Mouse (Mus musculus): ENCODE data around the gene Mrpl33. TPM values are rescaled to one million over a fixed set of nuclear protein-coding genes. Genes with fewer than 3 reads are reported as not detected.
"Not testable (repeated sequence)": the region's sequence is repeated elsewhere in the genome, so short reads cannot be mapped to it uniquely, and the experiment has no call there.

Gene Mrpl33
- polyA plus RNA-seq, 2 experiments from 2014 or later: 343 to 421 TPM

GRCm38 (mm10) chr5:31597430-31597944, 752 bp downstream of the Mrpl33 start:
- ATAC-seq: no peak

- no peak for ATAC-seq
These were observed 1.4 kb downstream of the Mrpl33 start for GRCm38 (mm10) chr5:31598121-31598520.

- no peak for ATAC-seq
These were observed 1.8 kb downstream of the Mrpl33 start for GRCm38 (mm10) chr5:31598579-31598978.

GRCm38 (mm10) chr5:31599161-31599560, 2.4 kb downstream of the Mrpl33 start:
- ATAC-seq: no peak

GRCm38 (mm10) chr5:31601162-31601722, 4.5 kb downstream of the Mrpl33 start:
- ATAC-seq: no peak

GRCm38 (mm10) chr5:31602377-31602776, 5.6 kb downstream of the Mrpl33 start:
- peak; percentile 94 for ATAC-seq

- no peak for ATAC-seq
These were observed 7.0 kb downstream of the Mrpl33 start for GRCm38 (mm10) chr5:31603766-31604165.

- ATAC-seq: no peak
These were observed 9.4 kb downstream of the Mrpl33 start for GRCm38 (mm10) chr5:31606151-31606550.

GRCm38 (mm10) chr5:31610376-31611086, 13.8 kb downstream of the Mrpl33 start:
- ATAC-seq: no peak

- no peak for ATAC-seq
These were observed 14.5 kb downstream of the Mrpl33 start for GRCm38 (mm10) chr5:31611186-31611585.

GRCm38 (mm10) chr5:31613852-31614286, 17.1 kb downstream of the Mrpl33 start:
- peak; percentile 89 for ATAC-seq

GRCm38 (mm10) chr5:31614339-31615025, 17.7 kb downstream of the Mrpl33 start:
- peak; percentile 58 for ATAC-seq

GRCm38 (mm10) chr5:31620326-31620725, 23.6 kb downstream of the Mrpl33 start:
- no peak for ATAC-seq

GRCm38 (mm10) chr5:31627117-31627516, 30.4 kb downstream of the Mrpl33 start:
- ATAC-seq: no peak

- ATAC-seq: no peak
These were observed 31.1 kb downstream of the Mrpl33 start for GRCm38 (mm10) chr5:31627562-31628526.

- no peak for ATAC-seq
These were observed 31.8 kb downstream of the Mrpl33 start for GRCm38 (mm10) chr5:31628555-31628954.

- ATAC-seq: no peak
These were observed 33.3 kb downstream of the Mrpl33 start for GRCm38 (mm10) chr5:31630064-31630463.

- ATAC-seq: not testable (repeated sequence)
These were observed 34.4 kb downstream of the Mrpl33 start for GRCm38 (mm10) chr5:31631169-31631568.

GRCm38 (mm10) chr5:31634161-31634560, 37.4 kb downstream of the Mrpl33 start:
- ATAC-seq: no peak

GRCm38 (mm10) chr5:31634679-31635078, 37.9 kb downstream of the Mrpl33 start:
- ATAC-seq: no peak

- no peak for ATAC-seq
These were observed 40.0 kb downstream of the Mrpl33 start for GRCm38 (mm10) chr5:31636636-31637253.

- no peak for ATAC-seq
These were observed 43.8 kb downstream of the Mrpl33 start for GRCm38 (mm10) chr5:31640542-31640941.
